Mouse (Mus musculus) right cerebral cortex, postnatal 4 days (tissue): ENCODE measurements at regions not wholly inside any gene's neighbourhood (a gene's known extent, or its start where the extent isn't known, plus 50 kb on each side); places are given as distances from the start of the nearest gene placed in this dataset.

Source experiments
- DNase-seq: peaks from one replicate; pipeline ENCODE4 v3.0.0-alpha.2; 2022

DNA sequence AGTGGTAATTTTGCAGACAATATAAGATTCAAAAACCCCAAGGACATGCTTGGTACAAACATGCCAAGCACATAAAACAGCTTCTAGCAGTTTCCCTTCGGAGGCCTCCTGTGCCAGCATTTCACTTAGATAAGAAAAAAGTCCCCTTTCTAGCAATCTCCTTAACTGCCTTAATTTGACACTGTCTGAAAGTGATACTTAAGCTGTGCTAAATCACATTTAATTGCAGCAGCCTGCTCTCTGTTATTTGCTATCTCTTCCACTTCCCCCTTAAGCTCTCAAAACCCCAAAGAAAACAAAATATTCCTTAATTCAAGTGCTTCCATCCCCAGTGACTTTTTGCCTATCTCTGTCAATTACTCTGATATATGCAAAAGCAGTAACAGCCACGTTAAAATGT is 86.9 kb upstream of the Prokr2 start:
- no peak for DNase-seq

DNA sequence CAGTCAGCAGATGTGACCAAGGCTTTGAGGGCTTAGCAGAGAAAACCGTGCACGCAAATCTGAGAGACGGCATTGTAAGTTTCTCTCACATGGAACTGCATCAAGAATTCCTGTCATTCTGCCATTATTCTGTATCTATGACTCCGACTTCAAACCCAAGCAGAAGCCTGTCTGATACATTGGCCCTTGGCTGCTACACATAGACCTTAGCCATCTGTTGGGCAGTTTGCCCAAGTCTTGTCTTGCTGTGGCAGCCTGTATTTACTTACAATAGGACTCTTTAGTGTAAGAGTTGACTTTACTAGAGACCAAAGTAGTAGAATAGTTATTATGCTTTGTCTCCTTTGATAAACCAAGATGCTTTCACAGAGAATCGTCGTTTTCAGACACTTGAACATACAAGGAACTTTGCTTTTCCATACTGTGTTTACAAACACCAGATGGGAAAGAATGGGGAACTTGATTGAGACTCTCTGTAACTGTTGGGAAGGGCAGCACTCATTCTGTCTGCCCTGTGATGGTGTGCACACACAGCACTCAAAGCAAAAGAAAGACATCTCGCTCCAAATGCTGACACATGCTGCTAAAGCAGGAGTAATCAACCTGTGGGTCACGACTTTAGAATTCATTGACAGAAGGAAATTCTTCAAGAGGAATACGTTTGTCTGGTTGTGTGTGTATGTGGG is 83.9 kb upstream of the Prokr2 start:
- DNase-seq = no peak

- no peak for DNase-seq
These were observed 69.8 kb upstream of the Prokr2 start for GRCm38 (mm10) chr2:132455029-132455428.

DNA sequence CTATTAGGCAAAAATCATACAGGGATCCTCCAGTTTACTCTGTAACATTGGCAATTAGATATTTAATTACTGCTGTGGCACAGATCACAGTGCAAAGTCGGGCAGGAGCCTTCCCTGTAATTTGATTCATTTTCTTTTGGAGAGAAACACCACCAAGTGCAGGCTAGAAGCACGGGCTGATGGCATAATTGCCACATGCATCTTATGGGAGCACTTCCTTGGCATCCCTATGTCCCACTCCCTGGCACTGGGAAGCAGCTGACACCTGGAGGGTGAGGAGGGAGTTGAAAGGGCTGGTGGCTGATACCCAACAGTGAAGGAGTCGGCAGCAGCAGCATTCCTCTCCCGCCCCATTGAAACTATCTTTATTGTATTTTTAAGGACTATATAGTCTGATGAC is 64.1 kb upstream of the Prokr2 start:
- no peak for DNase-seq

DNA sequence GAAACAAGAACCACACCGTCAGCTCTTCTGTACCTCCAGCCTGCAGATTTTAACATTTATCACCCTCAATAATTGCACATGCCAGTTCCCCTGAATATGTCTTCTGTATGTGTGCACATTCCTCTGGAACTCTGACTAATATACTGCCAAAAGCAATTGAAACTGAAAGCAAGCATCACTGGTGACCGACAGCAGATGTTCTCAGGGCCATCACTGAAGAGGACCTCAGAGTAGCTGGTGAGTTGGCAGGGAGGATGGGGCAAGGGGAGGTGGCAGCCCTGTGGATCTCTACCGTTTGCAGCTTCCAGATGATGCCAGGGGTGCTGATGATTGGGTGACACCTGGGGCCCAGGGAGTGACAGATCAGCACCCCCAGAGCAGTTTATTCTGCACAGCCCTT is 62.6 kb upstream of the Prokr2 start:
- no peak for DNase-seq

DNA sequence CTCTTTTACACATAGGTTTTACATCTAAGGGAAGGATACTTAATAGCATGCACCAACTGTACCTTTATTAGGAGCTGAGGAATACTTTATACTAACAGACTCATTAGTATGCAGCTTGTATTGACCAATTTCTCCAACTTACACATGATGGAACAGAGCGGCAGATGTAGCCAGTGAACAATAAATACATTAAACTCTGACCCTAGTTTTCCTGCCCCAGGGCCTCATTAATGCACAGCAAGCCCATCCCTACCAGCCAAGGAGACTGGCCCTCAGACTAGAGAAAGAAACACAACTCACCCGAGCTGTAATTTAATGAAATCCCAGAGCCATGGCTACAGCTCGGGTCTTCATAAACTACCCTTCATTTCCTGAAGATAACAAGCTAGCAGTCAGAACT is 60.8 kb upstream of the Prokr2 start:
- no peak for DNase-seq

- peak; percentile 39 for DNase-seq
These were observed 59.4 kb upstream of the Prokr2 start for GRCm38 (mm10) chr2:132444442-132445161.
